Mouse (Mus musculus) embryonic facial prominence, embryonic 12.5 days (tissue): Measurements from ENCODE around the gene Letmd1. TPM values are rescaled to one million over a fixed set of nuclear protein-coding genes. Genes with fewer than 3 reads are reported as not detected.
A peak's percentile ranks its signal among the peaks of the same experiment; 100 is the strongest.

Experiments used
- ATAC-seq: fragments of 200-750 bp; cut with Nextera tagmentation; 2 replicates; pipeline ENCODE4 v1.8.0; 2017; ENCODE audit not compliant: insufficient number of reproducible peaks, insufficient read depth, low FRiP score, low TSS enrichment
- H3K27ac ChIP-seq: fragments of 300-500 bp; sonication (generic); 2 replicates; pipeline ENCODE4 v1.5.1; 2016; ENCODE audit warnings: mild to moderate bottlenecking
- H3K27me3 ChIP-seq: fragments of 300-500 bp; sonication (generic); 2 replicates; pipeline ENCODE4 v1.6.1; 2016; ENCODE audit warnings: mild to moderate bottlenecking, moderate library complexity
- H3K36me3 ChIP-seq: fragments of 300-500 bp; sonication (generic); 2 replicates; pipeline ENCODE4 v1.6.1; 2016; ENCODE audit warnings: mild to moderate bottlenecking
- H3K4me1 ChIP-seq: fragments of 300-500 bp; sonication (generic); 2 replicates; pipeline ENCODE4 v1.6.1; 2016
- H3K4me2 ChIP-seq: fragments of 300-500 bp; sonication (generic); replicated peaks from 2 replicates; pipeline ENCODE4 v1.6.1; 2016; ENCODE audit warnings: mild to moderate bottlenecking, moderate library complexity
- H3K4me3 ChIP-seq: fragments of 300-500 bp; sonication (generic); 2 replicates; pipeline ENCODE4 v1.5.1; 2016; ENCODE audit warnings: mild to moderate bottlenecking
- H3K9ac ChIP-seq: fragments of 300-500 bp; sonication (generic); 2 replicates; pipeline ENCODE4 v1.6.1; 2016; ENCODE audit warnings: mild to moderate bottlenecking, moderate library complexity
- H3K9me3 ChIP-seq: fragments of 300-500 bp; sonication (generic); 2 replicates; pipeline ENCODE4 v1.6.1; 2016; ENCODE audit warnings: mild to moderate bottlenecking, moderate library complexity
- WGBS: fragments of 180-500 bp; shearing (Covaris S2); methylation state at CpG from one replicate; pipeline ENCODE4 v1.1.7; 2016; 5-methylcytosine and 5-hydroxymethylcytosine counted together
- polyA plus RNA-seq: library from polyadenylated mRNA; unstranded; fragments of >200 nt; fragmentation: Nextera tagmentation; extraction: Ambion mirVana; gene quantifications from 2 replicates; pipeline ENCODE4 v1.2.1, GENCODE M21; 2016

Gene Letmd1
- polyA plus RNA-seq, 1 experiment from 2014 or later: 35.3 TPM

DNA sequence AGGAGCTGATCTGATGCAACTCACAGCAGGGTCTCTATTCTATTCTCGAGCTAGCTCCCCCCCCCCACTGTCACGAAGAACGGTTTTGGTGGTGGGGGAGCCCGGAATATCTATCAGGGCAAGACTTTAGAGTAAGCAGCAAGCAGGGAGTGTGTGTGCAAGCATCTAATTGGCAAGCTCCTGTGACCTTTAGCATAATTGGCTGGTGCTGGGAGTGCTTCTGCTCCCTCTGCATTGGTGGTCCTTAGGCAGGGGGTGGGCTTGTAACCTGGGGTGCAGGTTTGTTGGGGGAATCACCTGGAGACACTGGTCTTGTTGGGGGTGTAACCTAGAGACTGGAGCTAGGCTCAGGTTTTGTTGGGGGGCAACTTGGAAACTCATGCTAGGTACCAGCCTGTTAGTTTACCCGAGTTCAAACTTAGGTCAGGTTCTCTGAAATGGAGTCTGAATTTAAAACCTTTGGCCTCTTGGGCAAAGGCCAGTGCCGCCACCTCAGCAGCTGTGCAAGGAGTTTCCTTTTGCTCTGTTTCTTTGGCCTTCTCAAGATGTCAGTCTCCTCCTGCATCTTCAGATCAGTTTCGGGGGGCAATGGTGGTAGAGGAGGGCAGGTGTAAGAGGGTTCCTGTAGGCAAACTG, 12.3 kb upstream of the Letmd1 start:
- Histone ChIP-seq H3K9ac (no peak overlapping the region), H3K4me3 (no peak overlapping the region), H3K27ac (no peak overlapping the region), H3K36me3 (no peaks in the 10 kb centered on the region), H3K27me3 (0 out of 2 replicates have a peak, but pooled peaks cover 3% of the 10 kb centered on the region), H3K4me1 (peaks cover 3% of the 10 kb centered on the region; the same call in 1 of the 2 replicates), H3K4me2 (no peak overlapping the region), H3K9me3 (no peaks in the 10 kb centered on the region)
- no peak for ATAC-seq
- WGBS: 60% methylated on average over 7 of the region's 7 CpGs

GRCm38 (mm10) chr15:100457340-100457739, 11.5 kb upstream of the Letmd1 start:
- Histone ChIP-seq H3K9me3 (no peaks in the 10 kb centered on the region), H3K4me2 (no peak overlapping the region), H3K27ac (no peak overlapping the region), H3K4me3 (no peak overlapping the region), H3K27me3 (0 out of 2 replicates have a peak, but pooled peaks cover 3% of the 10 kb centered on the region), H3K4me1 (0 out of 2 replicates have a peak, but pooled peaks cover 2% of the 10 kb centered on the region), H3K9ac (no peak overlapping the region), H3K36me3 (no peaks in the 10 kb centered on the region)
- WGBS: 7% methylated on average over 17 of the region's 17 CpGs
- ATAC-seq: no peak

DNA sequence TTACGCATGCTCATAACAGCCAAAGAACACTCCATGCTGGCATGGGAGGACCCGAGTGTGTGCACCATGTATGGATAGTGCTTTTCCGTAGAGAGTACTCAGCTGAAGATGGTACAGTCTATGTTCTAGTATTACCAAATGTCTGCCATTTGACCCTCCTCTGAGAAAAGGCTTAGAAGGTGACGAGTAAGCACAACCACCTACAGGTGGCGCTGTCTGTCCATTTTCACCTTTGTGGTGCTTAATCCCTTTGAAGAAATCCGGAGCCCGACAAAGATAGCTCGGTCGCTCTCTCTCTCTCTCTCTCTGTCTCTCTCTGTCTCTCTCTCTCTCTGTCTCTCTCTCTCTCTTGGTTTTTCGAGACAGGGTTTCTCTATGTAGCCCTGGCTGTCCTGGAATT, 10.8 kb upstream of the Letmd1 start:
- WGBS: 50% methylated on average over 10 of the region's 10 CpGs
- Histone ChIP-seq H3K4me2 (no peak overlapping the region), H3K4me1 (0 out of 2 replicates have a peak, but pooled peaks cover 2% of the 10 kb centered on the region), H3K4me3 (no peak overlapping the region), H3K9me3 (no peaks in the 10 kb centered on the region), H3K27ac (no peak overlapping the region), H3K9ac (no peak overlapping the region), H3K27me3 (0 out of 2 replicates have a peak, but pooled peaks cover 3% of the 10 kb centered on the region), H3K36me3 (no peaks in the 10 kb centered on the region)
- no peak for ATAC-seq

- Histone ChIP-seq H3K4me2 (peak overlapping the region; percentile 38), H3K9me3 (no peaks in the 10 kb centered on the region), H3K27me3 (0 out of 2 replicates have a peak, but pooled peaks cover 3% of the 10 kb centered on the region), H3K36me3 (no peaks in the 10 kb centered on the region), H3K27ac (no peak overlapping the region), H3K4me3 (no peak overlapping the region), H3K9ac (no peak overlapping the region), H3K4me1 (0 out of 2 replicates have a peak, but pooled peaks cover 2% of the 10 kb centered on the region)
- no peak for ATAC-seq
- WGBS: 10% methylated on average over 12 of the region's 12 CpGs
Observed at GRCm38 (mm10) chr15:100460942-100461341, 7.9 kb upstream of the Letmd1 start.

- H3K27me3 ChIP-seq: 0 out of 2 replicates have a peak, but pooled peaks cover 3% of the 10 kb centered on the region
- no peaks in the 10 kb centered on the region for H3K9me3 ChIP-seq
- H3K4me2 ChIP-seq: no peak overlapping the region
- H3K9ac ChIP-seq: no peak overlapping the region
- H3K36me3 ChIP-seq: no peaks in the 10 kb centered on the region
- H3K27ac ChIP-seq: no peak overlapping the region
- H3K4me3 ChIP-seq: no peak overlapping the region
- 67% methylated on average over 9 of the region's 9 CpGs for WGBS
- 0 out of 2 replicates have a peak, but pooled peaks cover 2% of the 10 kb centered on the region for H3K4me1 ChIP-seq
- ATAC-seq: no peak
Observed at GRCm38 (mm10) chr15:100461646-100462045, 7.2 kb upstream of the Letmd1 start.

GRCm38 (mm10) chr15:100462086-100462485, 6.7 kb upstream of the Letmd1 start:
- WGBS: 80% methylated on average over 5 of the region's 5 CpGs
- H3K27me3 ChIP-seq: 0 out of 2 replicates have a peak, but pooled peaks cover 3% of the 10 kb centered on the region
- no peak overlapping the region for H3K4me3 ChIP-seq
- H3K9ac ChIP-seq: no peak overlapping the region
- no peak overlapping the region for H3K27ac ChIP-seq
- ATAC-seq: no peak
- H3K36me3 ChIP-seq: no peaks in the 10 kb centered on the region
- H3K4me2 ChIP-seq: no peak overlapping the region
- 0 out of 2 replicates have a peak, but pooled peaks cover 2% of the 10 kb centered on the region for H3K4me1 ChIP-seq
- H3K9me3 ChIP-seq: no peaks in the 10 kb centered on the region

GRCm38 (mm10) chr15:100463712-100464111, 5.1 kb upstream of the Letmd1 start:
- Histone ChIP-seq H3K36me3 (no peaks in the 10 kb centered on the region), H3K27ac (no peak overlapping the region), H3K4me3 (no peak overlapping the region), H3K9ac (no peak overlapping the region), H3K9me3 (no peaks in the 10 kb centered on the region), H3K27me3 (0 out of 2 replicates have a peak, but pooled peaks cover 3% of the 10 kb centered on the region), H3K4me2 (no peak overlapping the region), H3K4me1 (peaks cover 6% of the 10 kb centered on the region)
- 25% methylated on average over 6 of the region's 6 CpGs for WGBS
- no peak for ATAC-seq

- 74% methylated on average over 2 of the region's 2 CpGs for WGBS
- no peak overlapping the region for H3K27ac ChIP-seq
- ATAC-seq: no peak
- H3K9ac ChIP-seq: no peak overlapping the region
- no peaks in the 10 kb centered on the region for H3K9me3 ChIP-seq
- no peak overlapping the region for H3K4me2 ChIP-seq
- peaks cover 17% of the 10 kb centered on the region for H3K4me1 ChIP-seq
- no peak overlapping the region for H3K4me3 ChIP-seq
- no peaks in the 10 kb centered on the region for H3K27me3 ChIP-seq
- H3K36me3 ChIP-seq: no peaks in the 10 kb centered on the region
Observed at GRCm38 (mm10) chr15:100465432-100465831, 3.4 kb upstream of the Letmd1 start.

DNA sequence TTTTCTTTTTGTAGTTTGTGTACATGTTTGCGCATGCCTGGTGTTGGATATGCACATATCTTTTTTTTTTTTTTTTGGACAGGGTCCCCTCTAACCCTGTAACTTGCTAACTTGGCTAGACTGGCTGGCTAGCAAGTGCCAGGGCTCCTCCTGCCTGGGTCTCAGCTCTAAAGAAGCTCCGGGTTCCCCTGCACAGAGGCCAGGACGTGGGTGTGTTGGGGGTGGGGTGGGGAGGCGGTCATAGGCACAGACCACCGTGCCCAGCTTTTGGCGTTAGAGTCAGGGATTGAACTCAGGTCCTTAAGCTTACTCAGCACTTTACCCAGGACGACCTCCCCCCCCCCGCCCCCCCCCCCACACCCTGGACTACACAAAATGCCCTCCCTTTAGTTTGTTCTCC, 1.1 kb upstream of the Letmd1 start:
- no peak overlapping the region for H3K9ac ChIP-seq
- no peak overlapping the region for H3K27ac ChIP-seq
- peak overlapping the region; percentile 82 for H3K4me2 ChIP-seq
- no peaks in the 10 kb centered on the region for H3K9me3 ChIP-seq
- no peaks in the 10 kb centered on the region for H3K27me3 ChIP-seq
- WGBS: 35% methylated on average over 8 of the region's 8 CpGs
- ATAC-seq: no peak
- peaks cover 16% of the 10 kb centered on the region for H3K36me3 ChIP-seq
- H3K4me3 ChIP-seq: peak overlapping the region; percentile 80
- H3K4me1 ChIP-seq: peaks cover 17% of the 10 kb centered on the region

- under 1% methylated on average over 16 of the region's 19 CpGs for WGBS
- peak; percentile 35 for ATAC-seq
- Histone ChIP-seq H3K9me3 (no peaks in the 10 kb centered on the region), H3K9ac (peak overlapping the region; percentile 74), H3K4me2 (peak overlapping the region; percentile 82), H3K27ac (peak overlapping the region; percentile 60; the same call in 1 of the 2 replicates), H3K36me3 (peaks cover 22% of the 10 kb centered on the region), H3K27me3 (no peaks in the 10 kb centered on the region), H3K4me1 (peaks cover 17% of the 10 kb centered on the region), H3K4me3 (peak overlapping the region; percentile 80)
Observed at GRCm38 (mm10) chr15:100469189-100469545, 344 bp downstream of the Letmd1 start.

DNA sequence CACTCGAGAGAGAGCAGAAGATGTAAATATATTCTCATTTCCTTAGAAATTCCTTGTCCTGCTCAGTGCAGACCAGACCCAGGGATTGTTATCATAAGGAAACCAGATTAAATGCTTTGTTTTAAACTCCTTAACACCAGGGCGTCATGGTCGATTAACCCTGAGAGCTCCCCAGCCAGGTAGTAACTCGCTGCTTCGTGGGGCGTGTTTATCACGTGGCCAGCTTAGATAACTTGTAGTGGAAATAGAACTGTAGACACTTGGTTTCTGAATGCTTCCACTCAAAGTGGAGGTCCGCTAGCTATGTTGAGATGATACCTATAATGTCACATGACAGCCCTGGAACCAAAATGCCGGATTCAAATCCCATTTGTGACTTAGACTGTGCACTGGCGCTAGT, 1.2 kb downstream of the Letmd1 start:
- Histone ChIP-seq H3K4me3 (peak overlapping the region; percentile 80), H3K4me2 (peak overlapping the region; percentile 82), H3K9ac (peak overlapping the region; percentile 74; the same call in 1 of the 2 replicates), H3K4me1 (peaks cover 17% of the 10 kb centered on the region), H3K27me3 (no peaks in the 10 kb centered on the region), H3K36me3 (peaks cover 28% of the 10 kb centered on the region), H3K9me3 (no peaks in the 10 kb centered on the region), H3K27ac (no peak overlapping the region)
- WGBS: 60% methylated on average over 10 of the region's 10 CpGs
- no peak for ATAC-seq

DNA sequence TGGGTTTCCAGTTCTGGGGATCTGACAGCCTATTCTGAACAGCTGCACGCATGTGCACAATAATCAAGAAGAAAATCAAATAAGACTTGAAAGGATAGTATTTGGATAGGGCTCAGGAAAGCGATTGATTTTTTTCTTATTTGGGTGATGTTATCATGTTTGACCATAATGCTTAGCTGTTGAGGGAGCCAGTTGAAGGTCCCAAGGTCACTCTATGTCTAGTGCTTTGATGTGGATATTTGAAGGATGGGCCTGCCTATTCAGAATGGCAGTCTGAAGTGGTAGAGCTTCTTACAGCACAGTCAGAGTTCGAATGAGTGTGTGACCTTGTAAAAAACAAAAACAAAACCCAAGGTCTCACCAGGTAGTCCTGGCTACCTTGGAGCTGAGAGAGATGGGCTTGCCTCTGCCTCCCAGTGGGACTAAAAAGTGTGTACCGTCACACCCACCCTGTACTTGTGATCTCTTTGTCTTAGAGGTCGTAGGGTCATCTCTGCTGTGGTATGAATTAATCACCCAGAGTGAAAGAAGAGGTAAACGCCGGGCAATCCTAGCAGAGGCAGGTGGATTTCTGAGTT, 5.2 kb downstream of the Letmd1 start:
- peaks cover 63% of the 10 kb centered on the region for H3K36me3 ChIP-seq
- no peak overlapping the region for H3K27ac ChIP-seq
- no peak overlapping the region for H3K4me3 ChIP-seq
- ATAC-seq: no peak
- 81% methylated on average over 7 of the region's 7 CpGs for WGBS
- no peaks in the 10 kb centered on the region for H3K27me3 ChIP-seq
- peaks cover 11% of the 10 kb centered on the region for H3K4me1 ChIP-seq
- H3K4me2 ChIP-seq: no peak overlapping the region
- no peaks in the 10 kb centered on the region for H3K9me3 ChIP-seq
- no peak overlapping the region for H3K9ac ChIP-seq
